Mouse (Mus musculus) gastrocnemius, adult 2 months (tissue): ENCODE results near the gene Ap1s1. TPM values are rescaled to one million over a fixed set of nuclear protein-coding genes. Genes with fewer than 3 reads are reported as not detected.
A peak's percentile ranks its signal among the peaks of the same experiment; 100 is the strongest.

ENCODE experiments used
- DNase-seq: peaks from one replicate; pipeline ENCODE4 v3.0.0; 2022
- H3K27ac ChIP-seq: fragments of 200-600 bp; 2 replicates; pipeline ENCODE4 v1.8.1; 2022; ENCODE audit warnings: mild to moderate bottlenecking
- H3K4me3 ChIP-seq: fragments of 200-600 bp; 2 replicates; pipeline ENCODE4 v1.8.1; 2022; ENCODE audit warnings: mild to moderate bottlenecking, moderate library complexity
- CTCF ChIP-seq: fragments of 200-600 bp; IDR thresholded peaks from 2 replicates; pipeline ENCODE4 v1.8.1; 2022; ENCODE audit warnings: antibody characterized with exemption, mild to moderate bottlenecking, moderate library complexity
- intact Hi-C: fragments of 180-260 bp; cut with DNase I; formaldehyde crosslinking; loops from one replicate; pipeline ENCODE4 v1.15.1; 2025
- total RNA-seq, 2 experiments: library from RNA; stranded (reverse); gene quantifications; 2 replicates each; pipeline ENCODE4 v1.2.3; 2021

Gene Ap1s1
- total RNA-seq, 2 experiments from 2014 or later = 12.4 to 19.2 TPM

GRCm38 (mm10) chr5:137054299-137054698 is 8.4 kb upstream of the Ap1s1 start:
- TF ChIP-seq CTCF = no peak
- H3K4me3 ChIP-seq = no peak overlapping the region
- intact Hi-C loops = no loop called here
- H3K27ac ChIP-seq = no peak overlapping the region
- no peak for DNase-seq

GRCm38 (mm10) chr5:137051914-137052505 is 6.1 kb upstream of the Ap1s1 start:
- intact Hi-C loops = no loop called here
- DNase-seq = no peak
- H3K27ac ChIP-seq = no peak overlapping the region
- TF ChIP-seq CTCF = no peak
- H3K4me3 ChIP-seq = no peak overlapping the region

GRCm38 (mm10) chr5:137051125-137051524 is 5.2 kb upstream of the Ap1s1 start:
- intact Hi-C loops = no loop called here
- DNase-seq = no peak
- no peak for TF ChIP-seq CTCF
- H3K27ac ChIP-seq = no peak overlapping the region
- no peak overlapping the region for H3K4me3 ChIP-seq

- Histone ChIP-seq H3K4me3 (no peak overlapping the region), H3K27ac (no peak overlapping the region)
- no peak for DNase-seq
- TF ChIP-seq CTCF = no peak
- intact Hi-C loops = no loop called here
Observed at GRCm38 (mm10) chr5:137046991-137047390, 1.1 kb upstream of the Ap1s1 start.

GRCm38 (mm10) chr5:137046324-137046718 is 386 bp upstream of the Ap1s1 start:
- intact Hi-C loops = no loop called here
- no peak for DNase-seq
- Histone ChIP-seq H3K4me3 (peak overlapping the region; percentile 93), H3K27ac (no peak overlapping the region)
- no peak for TF ChIP-seq CTCF

- Histone ChIP-seq H3K27ac (no peak overlapping the region), H3K4me3 (no peak overlapping the region)
- no peak for TF ChIP-seq CTCF
- DNase-seq = no peak
- intact Hi-C loops = no loop called here
Observed at GRCm38 (mm10) chr5:137043997-137044396, 1.9 kb downstream of the Ap1s1 start.

GRCm38 (mm10) chr5:137041442-137041841 is 4.5 kb downstream of the Ap1s1 start:
- intact Hi-C loops = no loop called here
- Histone ChIP-seq H3K27ac (no peak overlapping the region), H3K4me3 (no peak overlapping the region)
- TF ChIP-seq CTCF = no peak
- no peak for DNase-seq

- Histone ChIP-seq H3K27ac (no peak overlapping the region), H3K4me3 (no peak overlapping the region)
- intact Hi-C loops = no loop called here
- DNase-seq = no peak
- no peak for TF ChIP-seq CTCF
Observed at GRCm38 (mm10) chr5:137039453-137039852, 6.5 kb downstream of the Ap1s1 start.

- DNase-seq = no peak
- no peak overlapping the region for H3K4me3 ChIP-seq
- intact Hi-C loops = no loop called here
- no peak overlapping the region for H3K27ac ChIP-seq
- TF ChIP-seq CTCF = no peak
Observed at GRCm38 (mm10) chr5:137036211-137036610, 9.7 kb downstream of the Ap1s1 start.

- Histone ChIP-seq H3K4me3 (peak overlapping the region; percentile 69), H3K27ac (no peak overlapping the region)
- peak; percentile 92 for DNase-seq
- no peak for TF ChIP-seq CTCF
- intact Hi-C loops = no loop called here
Observed at GRCm38 (mm10) chr5:137032641-137033074, 13.3 kb downstream of the Ap1s1 start.

- H3K27ac ChIP-seq = no peak overlapping the region
- no peak for TF ChIP-seq CTCF
- no peak for DNase-seq
- intact Hi-C loops = no loop called here
- H3K4me3 ChIP-seq = peak overlapping the region; percentile 69
Observed at GRCm38 (mm10) chr5:137032033-137032421, 13.9 kb downstream of the Ap1s1 start.

GRCm38 (mm10) chr5:137031076-137032032 is 14.6 kb downstream of the Ap1s1 start:
- Histone ChIP-seq H3K4me3 (peak overlapping the region; percentile 69), H3K27ac (no peak overlapping the region)
- intact Hi-C loops = no loop called here
- no peak for TF ChIP-seq CTCF
- DNase-seq = peak; percentile 43

- H3K4me3 ChIP-seq = peak overlapping the region; percentile 24; the same call in 1 of the 2 replicates
- no peak for TF ChIP-seq CTCF
- no peak overlapping the region for H3K27ac ChIP-seq
- intact Hi-C loops = no loop called here
- DNase-seq = no peak
Observed at GRCm38 (mm10) chr5:137030416-137030810, 15.5 kb downstream of the Ap1s1 start.
